In genomic region chr10:127937428-127938010, GRCm38 (mm10) we compare ENCODE assay signal across 8 mouse cellular contexts. TPM values are rescaled to one million over a fixed set of nuclear protein-coding genes. Genes with fewer than 3 reads are reported as not detected.
DNase-seq lines count a peak whose midpoint lies in the region; ATAC-seq and TF ChIP-seq lines count a peak whose summit lies in the region.

No protein-coding gene starts in this region.

- H3K9ac ChIP-seq in hindbrain, embryonic 12.5 days = no peak overlapping the region
- no peak overlapping the region for H3K9ac ChIP-seq in ES-E14 (ENCODE audit: insufficient read depth, low read depth, low read length, poor library complexity, severe bottlenecking)

- peak; percentile 62 for DNase-seq in hindbrain, embryonic 10.5 days (ENCODE audit: low spot score)
- DNase-seq in ES-E14 (ENCODE audit: low read depth, low spot score) = no peak
- DNase-seq in cerebellum, adult 11-12 months = peak; percentile 38
- DNase-seq in gastrocnemius, adult 2 months = peak; percentile 62
- DNase-seq in layer of hippocampus, adult 2 months (ENCODE audit: low spot score in 2 of 2) = peak in 1 of 2 experiments; percentile 68
- DNase-seq in lung, postnatal 14 days = peak; percentile 78
- DNase-seq in telencephalon, adult 2 months (ENCODE audit: low read depth, low spot score) = peak; percentile 21

- no peaks in the 10 kb centered on the region for H3K4me1 ChIP-seq in hindbrain, embryonic 10.5 days (replicated peaks)
- no peaks in the 10 kb centered on the region for H3K4me1 ChIP-seq in hindbrain, embryonic 12.5 days
- no peaks in the 10 kb centered on the region for H3K4me1 ChIP-seq in ES-E14 (ENCODE audit: control insufficient read depth in 2 of 2, insufficient read depth in 2 of 2, low read length in 2 of 2, poor library complexity in 1 of 2)

- H3K4me2 ChIP-seq in hindbrain, embryonic 12.5 days (replicated peaks) = no peak overlapping the region

- no peak for ATAC-seq in hindbrain, embryonic 12.5 days (ENCODE audit: low FRiP score)

- H3K36me3 ChIP-seq in hindbrain, embryonic 10.5 days = no peaks in the 10 kb centered on the region
- H3K36me3 ChIP-seq in hindbrain, embryonic 12.5 days = no peaks in the 10 kb centered on the region
- H3K36me3 ChIP-seq in ES-E14 (ENCODE audit: control insufficient read depth, insufficient read depth, low read length, poor library complexity, severe bottlenecking) = peaks cover 4% of the 10 kb centered on the region; the same call in 1 of the 2 replicates

- H3K27ac ChIP-seq in hindbrain, embryonic 10.5 days = no peak overlapping the region
- H3K27ac ChIP-seq in hindbrain, embryonic 12.5 days = no peak overlapping the region
- H3K27ac ChIP-seq in ES-E14 (ENCODE audit: insufficient read depth, low read depth, low read length, poor library complexity, severe bottlenecking) = no peak overlapping the region
- H3K27ac ChIP-seq in gastrocnemius, adult 2 months = peak overlapping the region; percentile 61
- peak overlapping the region; percentile 12; the same call in 1 of the 2 replicates for H3K27ac ChIP-seq in layer of hippocampus, adult 2 months

- no peaks in the 10 kb centered on the region for H3K27me3 ChIP-seq in hindbrain, embryonic 10.5 days (ENCODE audit: insufficient read depth, poor library complexity, severe bottlenecking)
- H3K27me3 ChIP-seq in hindbrain, embryonic 12.5 days = no peaks in the 10 kb centered on the region

- peak; percentile 70 for TF ChIP-seq CTCF in gastrocnemius, adult 2 months (IDR thresholded peaks at IDR 0.05)
- peak; percentile 81 for TF ChIP-seq CTCF in layer of hippocampus, adult 2 months (conservative IDR thresholded peaks at IDR 0.05)

- 3% methylated on average over 2 of the region's 2 CpGs for WGBS in hindbrain, embryonic 10.5 days
- 3% methylated on average over 2 of the region's 2 CpGs for WGBS in hindbrain, embryonic 12.5 days

- no peak overlapping the region for H3K4me3 ChIP-seq in hindbrain, embryonic 10.5 days
- H3K4me3 ChIP-seq in hindbrain, embryonic 12.5 days = no peak overlapping the region
- H3K4me3 ChIP-seq in ES-E14 (ENCODE audit: insufficient read depth in 1 of 2, low read depth in 1 of 2, low read length in 2 of 2, poor library complexity in 1 of 2, severe bottlenecking in 1 of 2) = no peak overlapping the region
- peak overlapping the region; percentile 45 for H3K4me3 ChIP-seq in gastrocnemius, adult 2 months
- H3K4me3 ChIP-seq in layer of hippocampus, adult 2 months = no peak overlapping the region

- H3K9me3 ChIP-seq in hindbrain, embryonic 10.5 days = peaks cover 4% of the 10 kb centered on the region; the same call in 1 of the 2 replicates
- peaks cover 5% of the 10 kb centered on the region; the same call in 1 of the 2 replicates for H3K9me3 ChIP-seq in hindbrain, embryonic 12.5 days (replicated peaks)
- H3K9me3 ChIP-seq in ES-E14 (ENCODE audit: control insufficient read depth, insufficient read depth, low read depth, low read length) = no peaks in the 10 kb centered on the region

- in situ Hi-C loops in ES-E14 (cut with MboI; ENCODE audit: low sequenced_read_pairs in 2 of 2, unreplicated experiment in 2 of 2) = no loop called here

- intact Hi-C loops in gastrocnemius, adult 2 months (cut with DNase I) = loop anchor here (1.0 to 5.0 kb wide), 4 partner anchors 199 to 365 kb away; partner anchors contain the start of gene Zbtb39

TF ChIP-seq in ES-E14, 5 proteins besides CTCF, POLR2A, EP300 and RAD21:
- TF ChIP-seq MAFK (IDR thresholded peaks at IDR 0.05; ENCODE audit: insufficient read depth, low read depth, low read length) (no peak), HCFC1 (IDR thresholded peaks at IDR 0.05; ENCODE audit: borderline replicate concordance, insufficient read depth, low read length) (no peak), ZNF384 (IDR thresholded peaks at IDR 0.05; ENCODE audit: low read depth, low read length) (peak; percentile 83), ZC3H11A (IDR thresholded peaks at IDR 0.05; ENCODE audit: borderline replicate concordance, low read depth, low read length) (peak; percentile 82), CHD2 (IDR thresholded peaks at IDR 0.05; ENCODE audit: low read depth, low read length) (no peak)

RNA-seq across cellular contexts. Expression of gene Sdr9c7, which starts 39.2 kb away (rescaled TPM):
- not detected in 2 replicates for polyA plus RNA-seq in hindbrain, embryonic 10.5 days (2016; fragmentation: Nextera tagmentation; extraction: Ambion mirVana)
- polyA plus RNA-seq in hindbrain, embryonic 12.5 days (2016; fragmentation: Nextera tagmentation; extraction: Ambion mirVana) = not detected in 2 replicates
- total RNA-seq in ES-E14 (2012; rRNA removed) = 0.27 TPM in 1 of 2 replicates, not detected in the other
- not detected for total RNA-seq in gastrocnemius, adult 2 months (2021)
- total RNA-seq in layer of hippocampus, adult 2 months (2021) = under 1 TPM in 1 of 2 experiments, not detected in 1; 0.12 TPM

RNA-seq across cellular contexts. Expression of gene Rdh7, which starts 48.9 kb away (rescaled TPM):
- polyA plus RNA-seq in hindbrain, embryonic 10.5 days (2016; fragmentation: Nextera tagmentation; extraction: Ambion mirVana) = not detected in 2 replicates
- polyA plus RNA-seq in hindbrain, embryonic 12.5 days (2016; fragmentation: Nextera tagmentation; extraction: Ambion mirVana) = not detected in 2 replicates
- not detected in 2 replicates for total RNA-seq in ES-E14 (2012; rRNA removed)
- total RNA-seq in gastrocnemius, adult 2 months (2021) = not detected
- total RNA-seq in layer of hippocampus, adult 2 months (2021) = not detected

Comparison
In these comparisons a context has a peak if more than half of its experiments do, and no peak if none do; other contexts are left out.
1. H3K27ac ChIP-seq: peak in gastrocnemius, adult 2 months (single experiment) and layer of hippocampus, adult 2 months (single experiment); none in hindbrain, embryonic 10.5 days (single experiment), hindbrain, embryonic 12.5 days (single experiment) and ES-E14 (single experiment).